Mouse (Mus musculus): ENCODE data around the gene Metrnl.

Gene Metrnl

DNA sequence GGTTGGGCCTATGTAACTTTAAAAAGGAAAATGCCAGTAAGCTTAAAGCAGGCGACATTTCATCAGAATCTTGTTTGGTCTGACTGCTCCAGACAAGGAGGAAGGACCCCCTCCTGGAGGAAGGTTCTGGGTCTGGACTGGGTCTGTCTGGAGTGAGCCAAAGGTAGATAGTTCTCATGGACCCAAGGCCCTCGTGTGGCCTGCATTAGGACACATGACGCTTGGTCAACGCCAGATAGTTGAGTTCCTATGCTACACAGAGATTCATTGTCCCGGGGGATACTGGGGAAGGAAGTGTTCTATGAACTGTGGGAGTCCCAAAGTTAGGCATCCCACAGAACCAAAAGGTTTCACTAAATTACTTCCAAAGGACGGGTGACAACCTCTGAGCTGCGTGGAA is 27.7 kb upstream of the Metrnl start:
- no peak for TF ChIP-seq GATA4 (IDR thresholded peaks at IDR 0.05; ENCODE audit: insufficient replicate concordance, low read length)

DNA sequence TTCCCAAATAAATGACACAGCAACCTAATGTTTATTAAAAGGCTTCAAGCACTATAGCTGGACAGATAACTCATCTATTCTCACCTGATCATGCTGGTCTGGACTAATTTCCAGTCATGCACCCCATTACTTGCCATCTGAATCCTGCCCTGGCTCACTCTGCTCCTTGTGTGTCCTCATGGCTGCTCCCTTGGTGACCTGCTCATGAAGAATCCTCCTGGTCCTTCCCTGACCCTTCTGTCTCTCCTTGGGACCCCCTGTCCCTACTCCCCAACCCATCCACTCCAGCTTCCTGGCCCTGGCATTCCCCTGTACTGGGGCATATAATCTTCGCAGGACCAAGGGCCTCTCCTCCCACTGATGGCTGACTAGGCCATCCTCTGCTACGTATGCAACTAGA is 24.5 kb upstream of the Metrnl start:
- no peak for TF ChIP-seq GATA4 (IDR thresholded peaks at IDR 0.05; ENCODE audit: insufficient replicate concordance, low read length)

DNA sequence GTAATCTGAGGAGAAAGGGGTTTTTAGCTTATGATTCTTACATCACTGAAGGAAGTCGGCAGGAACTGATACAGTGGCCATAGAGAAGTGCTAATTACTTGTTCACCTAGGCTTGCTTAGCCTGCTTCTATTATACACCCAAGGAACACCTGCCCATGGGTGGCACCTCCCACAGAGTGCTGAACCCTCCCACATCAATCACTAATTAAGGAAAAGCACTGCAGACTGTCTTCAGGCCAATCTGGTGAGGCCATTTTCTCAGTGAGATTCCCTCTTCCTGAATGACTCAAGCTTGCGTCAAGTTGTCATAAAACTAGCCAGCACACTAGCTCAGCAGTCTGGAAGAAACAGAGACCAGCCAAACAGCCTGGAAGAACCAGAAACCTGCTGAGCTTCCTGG is 21.8 kb upstream of the Metrnl start:
- TF ChIP-seq GATA4 (IDR thresholded peaks at IDR 0.05; ENCODE audit: insufficient replicate concordance, low read length), result no peak

DNA sequence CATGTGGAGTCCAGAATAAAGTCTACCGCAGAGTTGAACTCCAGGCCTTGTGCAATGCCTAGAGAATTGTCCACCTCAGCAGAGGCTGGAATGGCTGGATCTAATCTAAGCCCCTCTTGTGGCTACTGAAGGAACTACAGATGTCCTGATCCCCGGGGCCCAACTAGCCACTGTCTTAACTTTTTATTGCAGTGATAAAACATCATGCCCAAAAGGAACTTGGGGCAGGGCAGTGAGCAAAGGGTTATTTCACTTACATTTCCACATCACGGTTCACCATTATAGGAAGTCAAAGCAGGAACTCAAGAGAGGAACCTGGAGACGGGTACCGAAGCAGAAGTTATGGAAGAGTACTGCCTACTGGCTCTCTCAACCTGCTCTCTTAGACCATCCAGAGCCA is 20.6 kb upstream of the Metrnl start:
- TF ChIP-seq GATA4 (IDR thresholded peaks at IDR 0.05; ENCODE audit: insufficient replicate concordance, low read length), result no peak

DNA sequence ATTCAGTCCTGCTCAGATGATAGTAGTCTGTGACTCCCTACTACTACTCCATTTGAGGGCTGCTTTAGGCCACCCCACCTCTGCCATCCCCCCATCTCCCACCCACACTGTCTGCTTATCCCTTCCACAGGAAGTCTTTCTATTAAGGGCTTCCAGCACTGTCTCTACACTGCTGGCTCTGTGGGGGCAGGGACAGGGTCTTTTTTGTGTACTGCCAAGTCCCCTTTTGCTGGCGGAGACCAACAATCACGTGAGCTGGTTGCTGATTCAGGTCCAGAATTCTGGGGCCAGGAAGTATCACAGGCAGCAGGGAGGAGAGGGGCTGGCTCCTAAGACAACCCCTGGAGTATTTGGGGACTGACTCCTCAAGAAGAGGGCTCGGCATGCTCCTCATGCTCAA is 18.1 kb upstream of the Metrnl start:
- no peak for TF ChIP-seq GATA4 (IDR thresholded peaks at IDR 0.05; ENCODE audit: insufficient replicate concordance, low read length)

DNA sequence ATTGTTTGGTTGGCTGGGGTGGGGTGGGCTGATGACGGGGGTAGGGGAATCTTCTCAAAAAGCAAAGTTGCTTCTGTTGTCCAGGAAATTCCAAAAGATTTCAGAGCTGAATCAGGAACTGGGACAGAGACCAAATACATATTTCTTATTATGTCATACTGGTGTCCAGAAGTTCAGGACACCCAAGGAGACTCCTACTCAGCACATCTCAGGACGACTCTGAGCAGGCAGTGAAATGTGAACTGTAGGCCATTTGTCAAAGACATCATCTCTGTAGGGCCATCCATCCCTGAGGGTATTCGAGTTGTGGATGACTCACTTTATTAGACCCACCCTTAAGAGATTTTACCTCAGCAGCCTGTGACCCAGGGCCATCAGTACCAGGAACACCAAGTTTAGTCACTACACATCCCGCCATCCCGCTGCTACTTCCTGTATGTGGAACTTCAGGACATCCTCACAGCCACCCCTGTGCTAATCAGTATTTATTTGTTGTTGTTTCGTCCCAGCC is 15.8 kb upstream of the Metrnl start:
- TF ChIP-seq GATA4 (IDR thresholded peaks at IDR 0.05; ENCODE audit: insufficient replicate concordance, low read length), result no peak

DNA sequence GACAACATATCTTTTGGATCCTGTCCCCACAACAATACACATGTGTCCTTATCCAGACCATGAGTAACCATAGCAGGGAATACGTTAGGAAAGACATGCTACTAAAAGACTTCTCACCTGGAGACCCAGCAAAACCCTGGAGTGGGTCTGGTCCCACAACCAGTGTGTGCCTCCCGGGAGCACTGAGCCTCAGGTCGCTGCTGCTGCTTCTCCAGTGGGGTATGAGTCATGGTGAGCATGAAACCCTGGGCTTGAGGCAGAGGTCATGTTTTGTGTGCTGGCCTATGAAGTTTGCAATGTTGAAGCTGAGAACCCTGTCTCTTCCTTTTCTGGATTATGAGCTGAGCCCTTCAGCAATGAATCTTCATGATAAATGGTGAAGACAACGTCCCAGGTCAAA is 15.3 kb upstream of the Metrnl start:
- TF ChIP-seq GATA4 (IDR thresholded peaks at IDR 0.05; ENCODE audit: insufficient replicate concordance, low read length), result no peak

DNA sequence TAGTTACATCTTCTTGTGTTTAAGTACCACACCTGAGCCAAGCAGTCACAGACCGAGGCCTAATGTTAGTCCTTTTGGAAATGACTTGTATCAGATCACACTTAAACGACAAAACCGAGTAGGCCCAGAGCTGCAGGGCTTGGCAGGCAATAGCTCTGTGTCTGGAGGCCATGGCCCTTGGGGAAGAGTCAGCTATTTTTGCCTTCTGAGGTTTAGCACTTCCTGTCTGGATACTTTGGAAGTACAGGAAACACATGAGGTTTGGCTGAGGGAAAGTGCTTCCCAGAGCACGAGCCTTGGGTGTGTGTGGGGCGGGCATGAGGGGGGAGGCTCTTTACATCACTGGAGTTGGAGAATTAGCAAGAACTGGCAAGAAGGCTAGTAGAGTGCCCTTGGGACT is 14.7 kb upstream of the Metrnl start:
- TF ChIP-seq GATA4 (IDR thresholded peaks at IDR 0.05; ENCODE audit: insufficient replicate concordance, low read length), result peak; percentile 27; the same call in 1 of the 2 replicates

DNA sequence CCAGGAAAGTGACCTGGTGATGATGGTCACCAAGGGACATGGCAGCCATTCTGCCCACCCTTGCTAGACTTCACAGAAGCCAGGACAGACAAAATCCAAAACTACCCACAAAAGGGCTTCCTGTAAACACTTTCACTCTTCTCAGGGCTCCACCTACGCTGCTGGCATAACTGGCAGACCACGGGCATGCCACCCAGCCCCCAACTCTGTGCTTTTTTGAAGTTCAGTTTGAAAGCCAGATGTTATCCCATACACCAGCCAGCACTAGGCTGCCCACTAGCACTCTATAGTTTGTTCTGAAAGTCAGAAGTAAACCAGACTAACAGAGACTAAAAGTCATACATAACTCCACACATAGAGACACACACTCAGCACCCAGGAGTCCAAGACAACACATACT is 13.3 kb upstream of the Metrnl start:
- TF ChIP-seq GATA4 (IDR thresholded peaks at IDR 0.05; ENCODE audit: insufficient replicate concordance, low read length), result no peak

DNA sequence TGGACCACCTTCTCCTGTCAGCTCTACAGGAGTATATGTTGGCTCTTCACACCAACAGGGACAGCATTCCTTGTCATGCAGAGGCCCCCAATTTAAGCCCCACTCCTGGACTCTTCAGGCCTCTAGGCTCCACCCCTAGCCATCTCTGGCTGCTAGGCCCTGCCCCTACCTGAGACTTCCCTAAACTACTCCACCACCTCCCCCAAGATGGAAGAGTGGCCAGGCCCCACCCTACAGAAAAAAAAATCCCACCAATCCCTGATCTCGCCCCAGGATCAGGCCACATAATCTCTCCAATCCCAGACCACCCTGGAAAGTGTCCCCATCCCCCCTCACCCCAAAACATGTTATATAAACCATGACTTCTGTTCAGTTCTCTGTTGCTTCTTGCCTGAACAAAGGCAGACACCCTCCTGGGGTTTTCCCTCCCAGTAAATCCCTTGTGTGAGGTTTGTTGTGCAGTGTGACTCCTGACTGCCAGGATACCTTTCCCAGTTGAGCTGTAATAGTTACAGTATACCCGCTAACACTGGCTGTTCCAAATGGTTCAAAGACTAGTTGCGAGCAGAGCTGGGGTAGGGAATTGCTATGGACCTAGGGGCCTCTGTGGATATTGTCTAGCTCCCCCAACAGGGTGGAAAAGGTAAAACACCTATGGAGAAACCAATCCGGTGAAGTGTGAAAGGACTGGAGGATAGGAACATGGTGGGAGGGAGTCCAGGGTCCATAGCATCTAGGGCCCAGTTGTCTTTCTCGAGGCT is 5.9 kb upstream of the Metrnl start:
- TF ChIP-seq GATA4 (IDR thresholded peaks at IDR 0.05; ENCODE audit: insufficient replicate concordance, low read length), result no peak

DNA sequence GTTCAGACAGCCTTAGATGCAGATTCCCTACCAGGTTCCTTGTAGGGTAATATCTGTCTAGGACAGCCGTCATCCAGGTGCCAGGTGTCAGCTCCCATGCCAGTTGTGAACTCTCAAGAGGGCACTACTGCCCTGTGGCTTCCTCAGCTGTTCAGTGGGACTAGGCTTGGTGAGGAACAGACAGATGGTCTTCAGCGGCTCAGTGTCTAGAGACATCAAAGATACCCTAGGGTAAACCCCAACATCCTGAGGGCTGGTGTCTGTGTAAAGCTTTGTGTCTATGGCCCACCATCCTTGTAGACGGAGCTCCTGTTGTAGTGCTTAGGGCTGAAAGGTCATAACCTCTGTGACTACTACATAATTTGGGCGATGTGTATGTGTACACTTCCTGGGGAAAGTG is 4.1 kb upstream of the Metrnl start:
- TF ChIP-seq GATA4 (IDR thresholded peaks at IDR 0.05; ENCODE audit: insufficient replicate concordance, low read length), result no peak

DNA sequence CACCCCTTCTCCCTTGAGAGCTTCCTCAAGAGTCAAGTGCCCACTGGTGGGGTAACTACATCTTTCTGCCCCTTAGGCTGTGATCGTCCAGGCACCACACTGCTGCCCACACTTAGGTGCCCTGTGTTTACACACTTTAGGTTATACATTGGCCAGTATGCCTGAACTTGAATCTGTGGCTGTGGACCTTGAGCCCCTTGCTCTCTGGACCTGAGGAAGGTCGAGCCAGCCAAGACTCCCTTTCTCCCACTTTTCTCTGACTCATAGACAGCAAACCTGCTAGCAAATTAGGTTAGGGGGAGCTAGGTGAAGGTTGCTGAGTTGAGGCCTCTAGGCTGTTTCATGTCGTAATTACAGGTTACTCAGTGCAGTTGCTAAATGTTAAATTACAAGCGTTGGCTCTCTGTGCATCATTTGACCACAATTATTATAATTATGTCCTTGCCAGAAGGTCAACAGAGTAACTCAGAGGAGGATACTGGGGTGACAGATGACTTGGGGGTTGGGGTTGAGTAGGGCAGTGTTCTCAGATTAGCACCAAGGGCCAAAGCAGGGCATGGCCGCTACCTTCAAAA is 2.9 kb upstream of the Metrnl start:
- no peak for TF ChIP-seq GATA4 (IDR thresholded peaks at IDR 0.05; ENCODE audit: insufficient replicate concordance, low read length)

DNA sequence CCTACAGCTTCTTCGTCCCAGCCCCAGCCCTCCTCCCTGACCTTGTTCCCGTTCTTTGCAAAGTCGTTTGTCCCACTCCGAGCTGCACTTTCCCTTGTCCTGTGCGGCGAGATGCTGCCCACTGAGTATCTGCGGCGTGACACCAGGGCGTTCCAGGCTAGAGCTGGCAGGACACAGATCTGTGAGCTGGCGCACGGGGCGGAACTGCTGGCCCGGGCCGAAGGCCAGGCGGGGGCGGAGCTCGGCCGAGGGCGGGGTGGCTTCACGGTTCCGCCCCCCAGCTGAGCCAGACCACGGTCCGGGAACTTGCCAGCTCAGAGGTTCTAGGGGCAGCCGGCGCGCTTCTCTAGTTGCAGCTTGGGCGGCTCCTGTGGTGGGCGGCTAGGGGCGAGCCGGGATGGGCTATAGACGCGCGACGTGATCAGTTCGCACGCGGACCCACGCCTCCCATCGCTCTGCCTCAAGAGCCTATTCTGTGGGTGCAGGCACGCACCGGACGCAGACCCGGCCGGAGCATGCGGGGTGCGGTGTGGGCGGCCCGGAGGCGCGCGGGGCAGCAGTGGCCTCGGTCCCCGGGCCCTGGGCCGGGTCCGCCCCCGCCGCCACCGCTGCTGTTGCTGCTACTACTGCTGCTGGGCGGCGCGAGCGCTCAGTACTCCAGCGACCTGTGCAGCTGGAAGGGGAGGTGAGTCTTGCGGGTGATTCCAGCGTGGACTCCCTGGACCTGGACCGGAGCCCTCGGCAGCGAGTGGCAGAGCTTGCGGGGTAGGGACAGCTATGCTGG is 959 bp downstream of the Metrnl start:
- TF ChIP-seq GATA4 (IDR thresholded peaks at IDR 0.05; ENCODE audit: insufficient replicate concordance, low read length), result peak; percentile 29; the same call in 1 of the 2 replicates

DNA sequence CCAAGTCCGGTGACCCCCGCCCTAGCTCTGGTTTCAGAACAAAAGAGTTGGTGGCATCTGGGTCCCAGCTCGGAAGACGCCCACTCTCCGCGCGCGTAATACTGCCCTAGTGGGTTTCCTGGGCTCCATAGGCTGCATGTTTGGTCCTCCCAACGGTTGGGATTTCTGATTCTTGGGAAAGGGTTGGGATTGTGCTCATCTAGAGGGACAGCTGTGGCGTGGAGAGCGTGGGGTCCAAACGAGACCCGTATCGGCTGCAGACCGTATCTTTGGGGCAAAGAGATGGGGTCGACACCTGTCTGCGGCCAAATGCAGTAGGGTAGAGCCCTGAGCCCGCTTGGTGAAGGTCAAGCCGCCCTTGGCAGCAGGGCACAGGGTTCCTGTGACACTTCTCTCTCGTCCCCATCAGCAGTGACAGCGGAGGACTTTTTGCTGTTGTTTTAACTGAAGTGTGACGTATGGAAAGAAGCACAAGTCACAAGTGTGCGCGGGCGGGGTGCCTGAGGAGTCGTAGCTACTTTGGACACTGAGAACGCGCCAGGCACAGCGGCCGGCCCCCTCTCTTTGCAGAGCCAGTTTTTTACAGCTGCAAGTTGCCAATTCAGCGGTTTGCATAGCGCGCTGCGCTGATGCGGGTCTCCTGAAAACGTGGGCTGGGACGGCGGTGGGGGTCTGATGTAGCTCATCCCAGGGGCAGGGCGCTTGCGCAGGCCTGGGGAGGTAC is 1.7 kb downstream of the Metrnl start:
- TF ChIP-seq GATA4 (IDR thresholded peaks at IDR 0.05; ENCODE audit: insufficient replicate concordance, low read length), result no peak

DNA sequence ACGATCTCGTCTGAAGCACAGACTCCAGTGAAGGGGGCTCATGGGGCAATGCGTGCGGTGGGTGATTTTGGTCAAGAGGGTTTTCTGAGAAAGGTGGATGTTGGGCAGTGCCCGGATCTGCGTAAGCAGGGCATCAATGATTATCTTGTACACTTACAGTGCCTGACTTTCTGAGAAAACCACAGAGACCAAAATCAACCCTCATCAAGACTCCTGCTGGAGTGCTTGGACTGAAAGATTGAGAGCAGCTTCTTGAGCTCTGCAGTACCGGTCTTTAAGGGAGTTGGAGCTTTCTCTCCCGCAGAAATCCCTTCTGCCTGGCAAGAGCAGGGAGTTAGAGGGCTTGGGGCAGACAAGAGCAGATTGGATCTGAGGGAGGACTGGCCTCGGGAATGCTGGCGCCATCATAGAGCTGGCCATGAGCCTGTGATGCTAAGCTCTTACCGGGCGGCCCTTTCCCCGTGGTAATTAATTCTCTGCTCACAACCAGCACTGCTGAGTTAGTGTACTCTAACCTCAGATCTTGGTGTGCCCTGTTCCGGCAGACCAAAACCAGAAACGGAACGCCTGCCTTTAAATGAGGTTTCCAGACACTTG is 2.4 kb downstream of the Metrnl start:
- no peak for TF ChIP-seq GATA4 (IDR thresholded peaks at IDR 0.05; ENCODE audit: insufficient replicate concordance, low read length)
